Mouse (Mus musculus) stomach, embryonic 16.5 days (tissue): ENCODE data around the gene Stra8. TPM values are rescaled to one million over a fixed set of nuclear protein-coding genes. Genes with fewer than 3 reads are reported as not detected.

Experiments used
- ATAC-seq: fragments of 200-750 bp; cut with Nextera tagmentation; 2 replicates; pipeline ENCODE4 v1.8.0; 2017; ENCODE audit warnings: moderate number of reproducible peaks, moderate TSS enrichment; ENCODE audit not compliant: insufficient read depth, low FRiP score
- H3K27ac ChIP-seq: fragments of 300-500 bp; sonication (generic); 2 replicates; pipeline ENCODE4 v1.5.1; 2014; ENCODE audit warnings: low read length
- H3K27me3 ChIP-seq: fragments of 300-500 bp; sonication (generic); 2 replicates; pipeline ENCODE4 v1.6.1; 2014; ENCODE audit warnings: low read length, control low read depth, mixed read lengths; ENCODE audit not compliant: control insufficient read depth, insufficient read depth
- H3K36me3 ChIP-seq: fragments of 300-500 bp; sonication (generic); 2 replicates; pipeline ENCODE4 v1.6.1; 2014; ENCODE audit warnings: low read length; ENCODE audit not compliant: control insufficient read depth, insufficient read depth
- H3K4me1 ChIP-seq: fragments of 300-500 bp; sonication (generic); 2 replicates; pipeline ENCODE4 v1.6.1; 2014; ENCODE audit warnings: low read length, control low read depth, mixed read lengths; ENCODE audit not compliant: control insufficient read depth, insufficient read depth
- H3K4me2 ChIP-seq: fragments of 300-500 bp; sonication (generic); 2 replicates; pipeline ENCODE4 v1.6.1; 2014; ENCODE audit warnings: low read depth, low read length, mixed read lengths
- H3K4me3 ChIP-seq: fragments of 300-500 bp; sonication (generic); replicated peaks from 2 replicates; pipeline ENCODE4 v1.5.1; 2014; ENCODE audit warnings: mild to moderate bottlenecking, low read length
- H3K9ac ChIP-seq: fragments of 300-500 bp; sonication (generic); 2 replicates; pipeline ENCODE4 v1.6.1; 2014; ENCODE audit warnings: low read length
- H3K9me3 ChIP-seq: fragments of 300-500 bp; sonication (generic); replicated peaks from 2 replicates; pipeline ENCODE4 v1.6.1; 2016; ENCODE audit warnings: low read length, control low read depth; ENCODE audit not compliant: control insufficient read depth
- WGBS: fragments of 180-500 bp; shearing (Covaris S2); extraction: QIAGEN DNeasy Blood & Tissue Kit; methylation state at CpG from one replicate; pipeline ENCODE4 v1.1.7; 2014; 5-methylcytosine and 5-hydroxymethylcytosine counted together
- polyA plus RNA-seq: library from polyadenylated mRNA; unstranded; fragments of >200 nt; fragmentation: Nextera tagmentation; extraction: Ambion mirVana; gene quantifications from 2 replicates; pipeline ENCODE4 v1.2.1, GENCODE M21; 2015

Stra8 gene
- polyA plus RNA-seq, 1 experiment from 2014 or later = not detected

DNA sequence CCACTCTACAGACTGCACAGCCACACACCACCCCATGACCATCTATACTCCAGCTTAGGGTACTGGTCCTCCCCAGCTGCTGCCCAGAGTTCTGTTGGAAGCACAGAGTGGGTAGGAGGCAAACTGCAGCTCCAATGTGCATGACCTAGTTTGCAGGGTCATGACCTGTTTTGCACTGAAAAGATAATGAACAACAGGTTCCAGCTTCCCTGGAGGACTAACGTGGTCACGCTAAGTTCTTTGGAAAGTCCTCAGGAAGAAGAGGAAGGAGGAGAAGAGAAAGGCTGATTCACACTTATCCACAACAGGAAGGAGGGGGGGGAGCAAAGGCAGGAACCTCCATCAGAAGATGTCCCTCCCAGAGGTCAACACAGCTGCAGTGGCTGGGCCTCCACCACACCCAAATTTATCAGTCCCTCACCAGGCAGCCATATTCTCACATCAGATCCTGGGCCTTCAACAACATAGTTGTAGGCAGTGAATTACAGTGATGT lies 12.8 kb upstream of the Stra8 start:
- Histone ChIP-seq H3K9me3 (no peaks in the 10 kb centered on the region), H3K36me3 (peaks cover 4% of the 10 kb centered on the region), H3K4me3 (no peak overlapping the region), H3K4me2 (no peak overlapping the region), H3K27ac (no peak overlapping the region), H3K9ac (no peak overlapping the region), H3K27me3 (no peaks in the 10 kb centered on the region), H3K4me1 (peaks cover 5% of the 10 kb centered on the region; the same call in 1 of the 2 replicates)
- ATAC-seq = no peak
- 83% methylated on average over 2 of the region's 2 CpGs for WGBS

DNA sequence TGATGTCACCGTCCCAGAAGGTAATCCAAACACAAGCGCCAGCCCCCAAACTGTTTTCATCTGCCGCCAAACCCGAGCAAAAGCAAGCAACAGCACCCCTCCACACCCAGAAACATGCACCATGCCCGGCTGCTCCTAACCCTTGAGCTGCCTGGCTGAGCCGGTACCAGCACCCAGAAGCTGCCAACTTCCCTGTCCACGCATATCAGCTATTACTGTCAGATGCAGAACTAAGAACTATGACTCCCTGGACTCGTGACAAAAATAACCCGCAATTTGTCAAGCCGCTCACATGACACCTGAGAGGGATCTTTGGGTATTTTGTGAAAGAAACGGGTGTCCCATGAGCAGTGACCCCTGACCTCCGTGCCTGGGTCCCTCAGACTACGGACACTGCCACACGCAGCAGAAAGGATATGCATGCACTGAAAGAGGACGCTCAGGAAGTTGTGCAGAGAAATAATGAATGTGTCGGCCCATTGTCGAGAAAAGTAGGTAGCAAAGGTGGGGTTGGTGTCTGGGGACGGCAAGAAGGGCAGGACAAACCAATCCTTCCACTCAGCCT lies 12.2 kb upstream of the Stra8 start:
- no peaks in the 10 kb centered on the region for H3K9me3 ChIP-seq
- H3K9ac ChIP-seq = no peak overlapping the region
- no peak overlapping the region for H3K27ac ChIP-seq
- H3K36me3 ChIP-seq = peaks cover 4% of the 10 kb centered on the region
- WGBS = 82% methylated on average over 18 of the region's 18 CpGs
- ATAC-seq = no peak
- H3K4me1 ChIP-seq = peaks cover 5% of the 10 kb centered on the region; the same call in 1 of the 2 replicates
- H3K27me3 ChIP-seq = no peaks in the 10 kb centered on the region
- no peak overlapping the region for H3K4me2 ChIP-seq
- no peak overlapping the region for H3K4me3 ChIP-seq

DNA sequence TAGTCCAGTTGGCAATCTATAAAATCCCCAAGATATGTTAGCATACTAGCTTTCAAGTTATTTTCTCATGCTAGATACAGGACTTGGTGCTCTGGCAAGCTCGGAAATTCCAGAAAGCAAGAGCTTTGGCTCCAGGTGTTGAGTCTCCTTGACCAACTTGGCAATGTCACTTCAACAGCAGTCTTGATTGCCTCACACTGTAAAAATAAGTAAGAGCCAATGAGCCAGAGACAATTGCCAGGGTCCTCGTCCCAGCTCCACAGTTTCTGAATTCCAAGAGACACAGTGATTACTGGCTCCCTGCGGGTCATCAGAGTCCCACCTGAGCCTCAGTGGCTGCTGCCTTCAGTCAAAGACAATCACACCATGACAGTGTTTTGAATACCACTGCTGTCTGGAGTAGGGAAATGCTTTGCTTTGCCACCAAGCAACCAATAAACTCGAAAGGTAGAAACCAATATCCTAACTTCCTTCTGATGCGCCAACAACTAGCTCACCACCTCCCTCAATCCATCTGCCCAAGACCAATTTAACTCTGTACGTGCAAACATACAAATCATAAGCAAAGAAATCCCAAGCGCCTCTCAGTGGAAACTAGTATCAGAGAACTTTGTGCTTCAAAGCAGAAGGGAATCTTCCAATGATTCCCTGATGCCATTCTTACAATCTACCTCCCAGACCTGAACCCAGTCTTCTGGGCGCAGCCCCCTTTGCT lies 10.2 kb upstream of the Stra8 start:
- Histone ChIP-seq H3K4me3 (peak overlapping the region; percentile 80), H3K27ac (peak overlapping the region; percentile 86; the same call in 1 of the 2 replicates), H3K9me3 (no peaks in the 10 kb centered on the region), H3K36me3 (peaks cover 4% of the 10 kb centered on the region), H3K4me2 (peak overlapping the region; percentile 83), H3K27me3 (no peaks in the 10 kb centered on the region), H3K9ac (peak overlapping the region; percentile 81), H3K4me1 (peaks cover 5% of the 10 kb centered on the region; the same call in 1 of the 2 replicates)
- 41% methylated on average over 8 of the region's 8 CpGs for WGBS
- no peak for ATAC-seq

DNA sequence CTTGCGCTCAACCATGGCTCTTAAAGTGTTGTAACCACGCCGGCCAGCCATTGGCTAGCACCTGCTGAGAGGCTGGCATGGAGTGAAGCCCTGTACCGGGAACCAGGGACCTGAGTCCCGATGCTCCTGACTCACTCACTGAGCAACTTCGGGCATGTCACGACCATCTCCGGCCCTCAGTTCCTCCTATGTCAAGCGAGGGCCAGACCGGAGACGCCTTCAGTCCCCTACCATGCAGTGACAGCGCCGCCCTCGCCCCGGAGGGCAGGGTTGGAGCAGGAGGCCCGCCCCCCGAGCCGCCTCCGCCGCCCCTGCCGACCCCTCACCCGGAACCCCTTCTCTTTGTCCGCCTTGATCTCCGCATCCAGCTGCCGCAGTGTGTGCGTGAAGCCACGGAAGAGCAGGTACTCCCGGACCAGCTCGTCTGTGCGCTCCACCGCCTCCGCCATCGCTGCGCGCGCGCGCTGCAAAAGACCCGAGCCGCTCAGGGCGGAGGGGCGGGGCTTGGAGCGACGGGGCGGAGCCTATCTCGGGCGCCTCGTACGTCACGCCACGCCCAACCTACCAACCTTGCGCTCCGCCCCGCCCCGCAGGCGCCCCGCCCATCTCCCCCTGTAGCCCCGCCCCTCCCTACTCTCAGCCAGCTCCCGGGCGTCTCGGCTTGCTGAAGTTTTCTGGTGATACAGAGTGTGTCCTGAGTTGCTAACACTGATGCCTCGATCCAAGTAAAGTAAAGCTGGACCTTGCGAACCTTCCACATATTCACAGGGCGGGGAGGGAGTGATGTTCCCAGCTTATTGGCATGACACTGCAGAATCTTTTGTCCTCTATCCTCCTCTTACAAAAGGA lies 9.4 kb upstream of the Stra8 start, which contains the start of gene Wdr91:
Gene Wdr91 (minus strand): TSS at position 506 of the 849 bp plus-strand sequence.
- H3K27me3 ChIP-seq = no peaks in the 10 kb centered on the region
- under 1% methylated on average over 64 of the region's 64 CpGs for WGBS
- H3K9me3 ChIP-seq = no peaks in the 10 kb centered on the region
- peak within 1 kb of the TSS; percentile 86 for H3K27ac ChIP-seq
- H3K4me2 ChIP-seq = peak within 1 kb of the TSS; percentile 83
- H3K9ac ChIP-seq = peak within 1 kb of the TSS; percentile 81
- peak; percentile 95 for ATAC-seq
- peaks cover 5% of the 10 kb centered on the region; the same call in 1 of the 2 replicates for H3K4me1 ChIP-seq
- H3K36me3 ChIP-seq = no peaks in the 10 kb centered on the region
- peak within 1 kb of the TSS; percentile 80 for H3K4me3 ChIP-seq

DNA sequence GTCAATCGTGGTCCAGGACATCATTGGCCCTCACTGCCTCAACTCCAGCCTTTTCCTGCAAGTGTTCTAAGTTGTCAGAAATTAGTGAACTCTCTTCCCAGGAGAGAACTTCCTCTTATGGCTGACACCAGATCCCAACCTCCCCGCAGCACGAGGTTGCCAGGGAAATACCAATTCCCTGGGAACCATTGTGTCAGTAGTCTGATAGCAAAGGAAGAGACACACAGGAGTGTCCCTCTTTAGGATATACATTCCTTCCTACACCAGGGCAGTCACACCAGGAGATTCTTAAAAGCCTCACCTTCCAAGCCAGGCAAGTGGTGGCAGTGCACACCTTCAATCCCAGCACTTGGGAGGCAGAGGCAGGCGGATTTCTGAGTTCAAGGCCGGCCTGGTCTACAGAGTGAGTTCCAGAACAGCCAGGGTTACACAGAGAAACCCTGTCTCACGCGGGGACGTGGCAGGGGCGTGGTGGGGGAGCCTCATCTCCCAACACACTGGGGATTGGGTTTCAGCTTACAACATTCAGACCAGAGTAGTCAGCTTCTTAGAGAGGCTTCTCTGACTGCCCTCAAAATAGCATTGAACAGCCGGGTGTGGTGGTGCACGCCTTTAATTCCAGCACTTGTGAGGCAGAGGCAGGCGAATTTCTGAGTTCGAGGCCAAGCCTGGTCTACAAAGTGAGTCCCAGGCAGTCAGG lies 6.5 kb upstream of the Stra8 start:
- no peak overlapping the region for H3K4me2 ChIP-seq
- no peak overlapping the region for H3K9ac ChIP-seq
- no peaks in the 10 kb centered on the region for H3K36me3 ChIP-seq
- no peaks in the 10 kb centered on the region for H3K27me3 ChIP-seq
- no peak overlapping the region for H3K27ac ChIP-seq
- WGBS = 84% methylated on average over 13 of the region's 13 CpGs
- no peaks in the 10 kb centered on the region for H3K9me3 ChIP-seq
- no peak for ATAC-seq
- peaks cover 5% of the 10 kb centered on the region; the same call in 1 of the 2 replicates for H3K4me1 ChIP-seq
- H3K4me3 ChIP-seq = no peak overlapping the region

DNA sequence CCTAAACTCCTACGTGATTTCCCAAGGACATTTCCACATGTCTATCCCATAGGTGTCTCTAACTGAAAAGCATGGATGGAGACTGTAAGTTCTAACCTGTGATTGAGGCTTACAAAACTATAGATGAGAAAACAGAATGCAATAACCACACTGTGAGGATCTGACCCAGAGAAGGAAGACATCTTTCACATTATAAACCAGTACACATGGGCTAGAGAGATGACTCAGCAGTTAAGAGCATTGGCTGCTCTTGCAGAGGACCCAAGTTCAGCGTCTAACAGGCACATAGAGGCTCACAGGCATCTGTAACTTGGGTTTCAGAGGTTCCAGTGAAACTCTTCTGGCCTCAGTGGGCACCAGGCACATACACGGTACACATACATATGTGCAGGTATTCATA lies 5.5 kb upstream of the Stra8 start:
- Histone ChIP-seq H3K36me3 (no peaks in the 10 kb centered on the region), H3K27me3 (no peaks in the 10 kb centered on the region), H3K27ac (no peak overlapping the region), H3K4me2 (no peak overlapping the region), H3K4me1 (peaks cover 5% of the 10 kb centered on the region; the same call in 1 of the 2 replicates), H3K9ac (no peak overlapping the region), H3K4me3 (no peak overlapping the region), H3K9me3 (no peaks in the 10 kb centered on the region)
- 85% methylated on average over 3 of the region's 3 CpGs for WGBS
- ATAC-seq = no peak

DNA sequence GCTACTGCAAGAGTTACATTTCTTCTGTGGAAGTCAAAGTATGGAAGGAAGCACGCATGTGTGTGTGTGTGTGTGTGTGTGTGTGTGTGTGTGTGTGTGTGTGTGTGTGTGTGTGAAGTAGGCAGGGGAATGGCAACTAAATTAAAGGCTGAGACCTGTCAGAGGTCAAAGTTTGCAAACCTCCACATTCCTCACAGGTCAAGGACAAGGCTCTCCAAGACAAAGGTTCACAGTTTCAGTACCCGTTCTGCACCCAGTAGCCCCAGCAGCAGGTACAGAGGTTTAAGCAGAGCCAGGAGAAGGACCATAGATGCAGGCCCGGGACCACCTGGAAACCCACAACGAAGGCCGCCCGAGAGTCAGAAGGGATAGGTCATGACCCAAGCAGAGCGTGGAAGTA lies 817 bp upstream of the Stra8 start:
- Histone ChIP-seq H3K36me3 (no peaks in the 10 kb centered on the region), H3K4me3 (no peak overlapping the region), H3K4me1 (no peaks in the 10 kb centered on the region), H3K9ac (no peak overlapping the region), H3K27ac (no peak overlapping the region), H3K9me3 (no peaks in the 10 kb centered on the region), H3K27me3 (no peaks in the 10 kb centered on the region), H3K4me2 (no peak overlapping the region)
- no peak for ATAC-seq
- WGBS = 76% methylated on average over 7 of the region's 7 CpGs

DNA sequence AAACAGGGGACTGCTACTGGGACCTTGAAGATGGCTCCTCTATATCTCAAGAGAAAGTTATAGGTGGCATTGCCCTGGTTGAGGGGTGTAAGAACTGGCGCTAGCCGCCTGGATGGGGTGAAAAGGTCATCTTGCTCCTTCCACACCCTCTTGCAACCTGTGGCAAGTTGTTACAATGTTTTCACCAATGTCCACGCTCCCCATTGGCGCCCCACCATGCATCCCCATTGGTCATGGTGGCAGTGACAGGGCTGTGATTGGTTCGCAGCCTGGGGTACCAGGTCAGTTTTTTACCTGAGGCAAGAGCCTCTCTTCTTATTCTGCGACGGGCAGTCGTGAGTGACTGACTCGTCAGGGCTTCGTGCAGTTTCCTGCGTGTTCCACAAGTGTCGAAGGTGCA lies 668 bp downstream of the Stra8 start:
- no peak overlapping the region for H3K4me3 ChIP-seq
- H3K36me3 ChIP-seq = no peaks in the 10 kb centered on the region
- no peak overlapping the region for H3K4me2 ChIP-seq
- no peak overlapping the region for H3K27ac ChIP-seq
- H3K9ac ChIP-seq = no peak overlapping the region
- no peaks in the 10 kb centered on the region for H3K4me1 ChIP-seq
- ATAC-seq = no peak
- H3K9me3 ChIP-seq = no peaks in the 10 kb centered on the region
- H3K27me3 ChIP-seq = no peaks in the 10 kb centered on the region
- 93% methylated on average over 12 of the region's 12 CpGs for WGBS
